Mouse (Mus musculus): Measurements from ENCODE around the gene Stat5b. TPM values are rescaled to one million over a fixed set of nuclear protein-coding genes. Genes with fewer than 3 reads are reported as not detected.

Stat5b gene
- polyA plus RNA-seq, 1 experiment from 2014 or later, result 13.4 TPM

GRCm38 (mm10) chr11:100860198-100861048 is 9.9 kb upstream of the Stat5b start:
- H3K4me3 ChIP-seq (ENCODE audit: low read depth, low read length), result peak overlapping the region; percentile 40
- H3K4me2 ChIP-seq (replicated peaks; ENCODE audit: low read depth, low read length), result peak overlapping the region; percentile 65
- H3K9ac ChIP-seq (ENCODE audit: low read depth, low read length), result peak overlapping the region; percentile 55
- ATAC-seq (ENCODE audit: low FRiP score), result peak; percentile 64; the same call in 1 of the 2 replicates
- no peaks in the 10 kb centered on the region for H3K36me3 ChIP-seq (ENCODE audit: control insufficient read depth, insufficient read depth, low read length)
- H3K27me3 ChIP-seq (ENCODE audit: control insufficient read depth, insufficient read depth, low read length), result peaks cover 23% of the 10 kb centered on the region
- peak; percentile 70 for DNase-seq (ENCODE audit: low spot score)
- no peaks in the 10 kb centered on the region for H3K4me1 ChIP-seq (replicated peaks; ENCODE audit: control insufficient read depth, insufficient read depth, low read length)
- H3K9me3 ChIP-seq (ENCODE audit: control insufficient read depth, low read length), result no peaks in the 10 kb centered on the region
- no peak overlapping the region for H3K27ac ChIP-seq (ENCODE audit: low read depth, low read length)
- 4% methylated on average over 49 of the region's 55 CpGs for WGBS

GRCm38 (mm10) chr11:100859579-100860075 is 9.1 kb upstream of the Stat5b start:
- 43% methylated on average over 6 of the region's 6 CpGs for WGBS

GRCm38 (mm10) chr11:100858935-100859578 is 8.5 kb upstream of the Stat5b start, which contains the start of gene Stat5a:
Gene Stat5a, plus strand, starts transcription at chr11:100859351.
- 64% methylated on average over 9 of the region's 9 CpGs for WGBS
- Histone ChIP-seq H3K4me3 (ENCODE audit: low read depth, low read length) (peak within 1 kb of the TSS; percentile 40), H3K4me1 (replicated peaks; ENCODE audit: control insufficient read depth, insufficient read depth, low read length) (no peaks in the 10 kb centered on the region), H3K9me3 (ENCODE audit: control insufficient read depth, low read length) (no peaks in the 10 kb centered on the region), H3K36me3 (ENCODE audit: control insufficient read depth, insufficient read depth, low read length) (no peaks in the 10 kb centered on the region), H3K9ac (ENCODE audit: low read depth, low read length) (peak within 1 kb of the TSS; percentile 55), H3K27me3 (ENCODE audit: control insufficient read depth, insufficient read depth, low read length) (peaks cover 23% of the 10 kb centered on the region), H3K4me2 (replicated peaks; ENCODE audit: low read depth, low read length) (peak within 1 kb of the TSS; percentile 65), H3K27ac (ENCODE audit: low read depth, low read length) (no peak within 1 kb of the TSS)
- DNase-seq (ENCODE audit: low spot score) (no peak), ATAC-seq (ENCODE audit: low FRiP score) (no peak)

More at GRCm38 (mm10) chr11:100859579-100860075, 9.1 kb upstream of the Stat5b start:
- Histone ChIP-seq H3K9ac (ENCODE audit: low read depth, low read length) (no peak overlapping the region), H3K4me1 (replicated peaks; ENCODE audit: control insufficient read depth, insufficient read depth, low read length) (no peaks in the 10 kb centered on the region), H3K27ac (ENCODE audit: low read depth, low read length) (no peak overlapping the region), H3K4me2 (replicated peaks; ENCODE audit: low read depth, low read length) (peak overlapping the region; percentile 65; the same call in 1 of the 2 replicates), H3K27me3 (ENCODE audit: control insufficient read depth, insufficient read depth, low read length) (peaks cover 23% of the 10 kb centered on the region), H3K36me3 (ENCODE audit: control insufficient read depth, insufficient read depth, low read length) (no peaks in the 10 kb centered on the region), H3K9me3 (ENCODE audit: control insufficient read depth, low read length) (no peaks in the 10 kb centered on the region), H3K4me3 (ENCODE audit: low read depth, low read length) (peak overlapping the region; percentile 40; the same call in 1 of the 2 replicates)
- DNase-seq (ENCODE audit: low spot score), result no peak
- ATAC-seq (ENCODE audit: low FRiP score), result no peak

GRCm38 (mm10) chr11:100857960-100858359 is 7.4 kb upstream of the Stat5b start:
- no peak overlapping the region for H3K9ac ChIP-seq (ENCODE audit: low read depth, low read length)
- WGBS, result 68% methylated on average over 6 of the region's 6 CpGs
- H3K36me3 ChIP-seq (ENCODE audit: control insufficient read depth, insufficient read depth, low read length), result no peaks in the 10 kb centered on the region
- H3K27me3 ChIP-seq (ENCODE audit: control insufficient read depth, insufficient read depth, low read length), result peaks cover 23% of the 10 kb centered on the region
- no peaks in the 10 kb centered on the region for H3K9me3 ChIP-seq (ENCODE audit: control insufficient read depth, low read length)
- DNase-seq (ENCODE audit: low spot score) (no peak), ATAC-seq (ENCODE audit: low FRiP score) (no peak)
- no peak overlapping the region for H3K4me3 ChIP-seq (ENCODE audit: low read depth, low read length)
- no peaks in the 10 kb centered on the region for H3K4me1 ChIP-seq (replicated peaks; ENCODE audit: control insufficient read depth, insufficient read depth, low read length)
- no peak overlapping the region for H3K4me2 ChIP-seq (replicated peaks; ENCODE audit: low read depth, low read length)
- H3K27ac ChIP-seq (ENCODE audit: low read depth, low read length), result no peak overlapping the region

- peaks cover 9% of the 10 kb centered on the region for H3K27me3 ChIP-seq (ENCODE audit: control insufficient read depth, insufficient read depth, low read length)
- no peak for DNase-seq (ENCODE audit: low spot score)
Observed at GRCm38 (mm10) chr11:100855178-100855577, 4.7 kb upstream of the Stat5b start.

GRCm38 (mm10) chr11:100854268-100854667 is 3.7 kb upstream of the Stat5b start:
- Histone ChIP-seq H3K4me2 (replicated peaks; ENCODE audit: low read depth, low read length) (no peak overlapping the region), H3K27me3 (ENCODE audit: control insufficient read depth, insufficient read depth, low read length) (peaks cover 5% of the 10 kb centered on the region), H3K4me1 (replicated peaks; ENCODE audit: control insufficient read depth, insufficient read depth, low read length) (peaks cover 2% of the 10 kb centered on the region; the same call in 1 of the 2 replicates), H3K27ac (ENCODE audit: low read depth, low read length) (no peak overlapping the region), H3K9ac (ENCODE audit: low read depth, low read length) (no peak overlapping the region), H3K4me3 (ENCODE audit: low read depth, low read length) (no peak overlapping the region), H3K9me3 (ENCODE audit: control insufficient read depth, low read length) (no peaks in the 10 kb centered on the region), H3K36me3 (ENCODE audit: control insufficient read depth, insufficient read depth, low read length) (no peaks in the 10 kb centered on the region)
- DNase-seq (ENCODE audit: low spot score), result no peak
- no peak for ATAC-seq (ENCODE audit: low FRiP score)
- WGBS, result 69% methylated on average over 4 of the region's 4 CpGs

More at GRCm38 (mm10) chr11:100855178-100855577, 4.7 kb upstream of the Stat5b start:
- Histone ChIP-seq H3K9me3 (ENCODE audit: control insufficient read depth, low read length) (no peaks in the 10 kb centered on the region), H3K9ac (ENCODE audit: low read depth, low read length) (no peak overlapping the region), H3K36me3 (ENCODE audit: control insufficient read depth, insufficient read depth, low read length) (no peaks in the 10 kb centered on the region), H3K27ac (ENCODE audit: low read depth, low read length) (no peak overlapping the region), H3K4me3 (ENCODE audit: low read depth, low read length) (no peak overlapping the region), H3K4me2 (replicated peaks; ENCODE audit: low read depth, low read length) (no peak overlapping the region), H3K4me1 (replicated peaks; ENCODE audit: control insufficient read depth, insufficient read depth, low read length) (peaks cover 2% of the 10 kb centered on the region; the same call in 1 of the 2 replicates)
- no peak for ATAC-seq (ENCODE audit: low FRiP score)
- 92% methylated on average over 4 of the region's 4 CpGs for WGBS

- Histone ChIP-seq H3K36me3 (ENCODE audit: control insufficient read depth, insufficient read depth, low read length) (no peaks in the 10 kb centered on the region), H3K4me1 (replicated peaks; ENCODE audit: control insufficient read depth, insufficient read depth, low read length) (peaks cover 5% of the 10 kb centered on the region; the same call in 1 of the 2 replicates)
- 80% methylated on average over 5 of the region's 5 CpGs for WGBS
Observed at GRCm38 (mm10) chr11:100853018-100853417, 2.5 kb upstream of the Stat5b start.

GRCm38 (mm10) chr11:100852088-100852487 is 1.6 kb upstream of the Stat5b start:
- no peak overlapping the region for H3K9ac ChIP-seq (ENCODE audit: low read depth, low read length)
- no peak overlapping the region for H3K4me2 ChIP-seq (replicated peaks; ENCODE audit: low read depth, low read length)
- H3K27me3 ChIP-seq (ENCODE audit: control insufficient read depth, insufficient read depth, low read length), result no peaks in the 10 kb centered on the region; the same call in 1 of the 2 replicates
- H3K9me3 ChIP-seq (ENCODE audit: control insufficient read depth, low read length), result no peaks in the 10 kb centered on the region
- H3K4me3 ChIP-seq (ENCODE audit: low read depth, low read length), result no peak overlapping the region
- 85% methylated on average over 2 of the region's 2 CpGs for WGBS
- H3K36me3 ChIP-seq (ENCODE audit: control insufficient read depth, insufficient read depth, low read length), result no peaks in the 10 kb centered on the region
- H3K4me1 ChIP-seq (replicated peaks; ENCODE audit: control insufficient read depth, insufficient read depth, low read length), result peaks cover 5% of the 10 kb centered on the region; the same call in 1 of the 2 replicates
- ATAC-seq (ENCODE audit: low FRiP score) (no peak), DNase-seq (ENCODE audit: low spot score) (no peak)
- no peak overlapping the region for H3K27ac ChIP-seq (ENCODE audit: low read depth, low read length)

More at GRCm38 (mm10) chr11:100853018-100853417, 2.5 kb upstream of the Stat5b start:
- Histone ChIP-seq H3K4me3 (ENCODE audit: low read depth, low read length) (no peak overlapping the region), H3K4me2 (replicated peaks; ENCODE audit: low read depth, low read length) (no peak overlapping the region), H3K9me3 (ENCODE audit: control insufficient read depth, low read length) (no peaks in the 10 kb centered on the region), H3K27me3 (ENCODE audit: control insufficient read depth, insufficient read depth, low read length) (no peaks in the 10 kb centered on the region; the same call in 1 of the 2 replicates), H3K27ac (ENCODE audit: low read depth, low read length) (no peak overlapping the region), H3K9ac (ENCODE audit: low read depth, low read length) (no peak overlapping the region)
- ATAC-seq (ENCODE audit: low FRiP score) (no peak), DNase-seq (ENCODE audit: low spot score) (no peak)
